Mouse (Mus musculus) C2C12 (cell line): ENCODE results near the gene Lmx1b. TPM values are rescaled to one million over a fixed set of nuclear protein-coding genes. Genes with fewer than 3 reads are reported as not detected.

ENCODE experiments used
- H3K27me3 ChIP-seq: one replicate; pipeline ENCODE4 v1.6.1; 2011; ENCODE audit not compliant: control insufficient read depth, insufficient read depth, insufficient read length
- H3K36me3 ChIP-seq: one replicate; pipeline ENCODE4 v1.6.1; 2011; ENCODE audit not compliant: control insufficient read depth, insufficient read depth
- H3K4me3 ChIP-seq: one replicate; pipeline ENCODE4 v1.5.1; 2011; ENCODE audit warnings: mild to moderate bottlenecking, control low read depth; ENCODE audit not compliant: poor library complexity, insufficient read depth, severe bottlenecking
- H3K79me2 ChIP-seq: one replicate; pipeline ENCODE4 v1.6.1; 2011; ENCODE audit not compliant: control insufficient read depth, insufficient read depth
- H3K79me3 ChIP-seq: one replicate; pipeline ENCODE4 v1.6.1; 2011; ENCODE audit warnings: low read depth, control low read depth
- H3ac ChIP-seq: one replicate; pipeline ENCODE3; 2011; ENCODE audit warnings: low read depth; ENCODE audit not compliant: control insufficient read depth, insufficient read length
- CEBPB ChIP-seq: IDR thresholded peaks from one replicate; pipeline ENCODE4 v1.6.1; 2011; ENCODE audit warnings: low read depth, mild to moderate bottlenecking, control low read depth, moderate library complexity
- CTCF ChIP-seq: IDR thresholded peaks from one replicate; pipeline ENCODE4 v1.5.1; 2011; ENCODE audit not compliant: control insufficient read depth, insufficient read depth, insufficient read length
- FOSL1 ChIP-seq: IDR thresholded peaks from one replicate; pipeline ENCODE4 v1.8.0; 2011; ENCODE audit warnings: mild to moderate bottlenecking, low read length; ENCODE audit not compliant: poor library complexity, insufficient read depth, severe bottlenecking
- MAX ChIP-seq: IDR thresholded peaks from one replicate; pipeline ENCODE4 v1.6.1; 2011; ENCODE audit warnings: mild to moderate bottlenecking, control low read depth
- MYOD1 ChIP-seq: IDR thresholded peaks from one replicate; pipeline ENCODE4 v1.6.1; 2011; ENCODE audit warnings: low read depth; ENCODE audit not compliant: control insufficient read depth, insufficient read length
- MYOG ChIP-seq: IDR thresholded peaks from one replicate; pipeline ENCODE4 v1.6.1; 2011; ENCODE audit not compliant: control insufficient read depth, insufficient read length; ENCODE audit errors: extremely low read depth
- USF1 ChIP-seq: IDR thresholded peaks from one replicate; pipeline ENCODE4 v1.6.1; 2011; ENCODE audit warnings: low read depth, mild to moderate bottlenecking, control low read depth, moderate library complexity
- polyA plus RNA-seq: library from polyadenylated mRNA; unstranded; fragments of >200 nt; fragmentation: generic; extraction: Trizol; gene quantifications from one replicate; pipeline ENCODE4 v1.2.1, GENCODE M21; 2012; ENCODE audit warnings: missing spikeins

The Lmx1b gene
- polyA plus RNA-seq, 1 experiment, result not detected

DNA sequence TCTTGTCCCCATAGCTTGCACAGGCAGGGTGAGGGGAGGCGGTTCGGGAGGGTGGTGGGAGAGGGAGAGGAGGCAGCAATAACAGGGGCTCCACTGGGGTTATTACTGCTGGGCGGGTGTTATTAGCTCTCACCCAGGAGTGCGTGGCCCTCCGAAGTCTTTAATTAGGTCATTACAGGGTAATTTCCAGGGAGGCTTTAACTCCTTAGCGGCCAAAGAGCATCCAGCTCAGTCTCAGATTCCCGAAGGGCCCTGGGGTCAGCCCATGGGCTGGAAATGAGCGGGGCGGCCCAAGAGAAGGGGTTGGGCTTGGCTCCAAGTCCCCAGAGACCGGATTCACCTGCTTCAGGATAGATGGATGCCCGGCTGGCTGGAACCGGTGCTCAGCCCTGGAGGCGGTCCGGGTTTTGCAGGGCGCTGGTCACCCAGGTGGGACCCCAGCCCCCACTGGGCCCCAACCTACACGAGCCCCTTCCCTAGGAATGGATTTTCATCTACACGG, 24.4 kb downstream of the Lmx1b start:
- Histone ChIP-seq H3K79me3 (no peaks in the 10 kb centered on the region), H3K27me3 (peaks cover 92% of the 10 kb centered on the region), H3ac (no peak overlapping the region), H3K4me3 (no peak overlapping the region), H3K79me2 (no peaks in the 10 kb centered on the region), H3K36me3 (no peaks in the 10 kb centered on the region)
- TF ChIP-seq MAX, result no peak
- TF ChIP-seq MYOD1, result no peak
- no peak for TF ChIP-seq MYOG
- TF ChIP-seq CEBPB, result no peak
- no peak for TF ChIP-seq FOSL1
- no peak for TF ChIP-seq CTCF
- TF ChIP-seq USF1, result no peak

DNA sequence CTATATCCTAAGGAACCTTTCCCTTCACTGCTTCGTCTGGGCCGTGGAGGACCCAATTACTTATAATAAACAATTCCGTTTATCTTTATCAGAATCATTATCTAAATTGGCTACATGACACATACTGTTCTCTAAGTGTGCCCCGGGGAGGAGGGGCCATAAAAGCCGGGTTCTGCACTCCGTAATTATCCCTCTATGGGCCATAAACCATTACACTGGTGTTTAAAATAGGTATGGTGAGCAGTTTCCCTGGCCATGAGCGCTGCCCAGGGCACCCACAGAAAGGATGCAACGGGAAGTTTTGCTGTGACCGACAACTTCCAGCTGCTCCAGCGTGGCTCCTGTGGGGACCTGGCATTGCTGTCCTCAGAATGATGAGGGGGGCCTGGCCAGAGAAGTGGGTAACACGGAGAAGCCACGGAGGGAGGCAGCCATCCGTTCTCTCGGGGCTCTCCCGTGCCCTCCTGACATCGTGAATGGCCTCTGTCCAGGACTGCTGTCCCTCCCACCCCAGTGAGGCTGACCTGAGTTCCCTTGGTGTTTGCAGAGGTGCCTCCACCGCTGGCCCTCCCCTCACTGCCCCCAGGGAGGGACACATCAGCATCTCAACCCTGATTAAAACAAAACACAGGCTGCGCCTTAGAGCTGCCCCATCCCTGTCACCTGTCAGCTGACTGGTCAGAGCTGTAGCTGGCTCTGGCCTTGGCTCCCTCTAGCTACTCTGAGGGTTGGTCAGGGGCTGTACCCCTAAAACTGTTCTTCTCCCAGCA, 34.6 kb downstream of the Lmx1b start:
- no peaks in the 10 kb centered on the region for H3K79me2 ChIP-seq
- H3ac ChIP-seq, result no peak overlapping the region
- peaks cover 89% of the 10 kb centered on the region for H3K27me3 ChIP-seq
- no peaks in the 10 kb centered on the region for H3K36me3 ChIP-seq
- TF ChIP-seq MAX (no peak), USF1 (no peak), FOSL1 (no peak), MYOD1 (no peak), MYOG (no peak), CTCF (no peak), CEBPB (no peak)
- no peak overlapping the region for H3K4me3 ChIP-seq
- no peaks in the 10 kb centered on the region for H3K79me3 ChIP-seq

DNA sequence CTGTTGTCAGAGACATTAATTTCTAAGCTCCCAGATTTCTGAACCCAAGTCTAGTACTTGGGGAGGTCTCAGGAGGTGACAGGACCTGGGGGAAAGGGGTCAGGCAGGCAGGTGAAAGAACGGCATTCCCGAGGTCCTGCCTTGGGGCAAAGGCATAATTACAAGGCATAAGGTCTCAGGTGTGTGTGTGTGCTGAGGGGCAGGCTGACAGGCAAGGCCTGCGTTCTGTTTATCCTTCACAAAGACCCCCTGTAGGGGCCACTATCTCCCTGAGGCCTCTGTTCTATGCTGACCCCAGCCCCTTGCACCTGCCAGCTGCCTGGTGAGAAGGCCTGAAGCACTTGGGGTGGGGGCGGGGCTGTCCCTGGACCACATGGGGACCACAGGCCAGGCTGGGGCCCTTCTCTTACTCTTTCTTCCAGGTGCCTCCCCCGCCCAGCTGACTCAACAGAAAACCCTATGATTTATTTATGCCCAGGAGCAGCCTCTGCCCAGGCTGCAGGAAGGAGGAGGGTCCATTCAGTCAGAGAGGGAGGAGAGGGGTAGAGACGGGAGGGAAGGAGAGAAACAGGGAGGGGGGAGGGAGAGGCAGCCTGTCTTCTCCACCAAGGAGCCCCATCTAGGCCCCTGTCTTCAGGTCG, 35.3 kb downstream of the Lmx1b start:
- no peaks in the 10 kb centered on the region for H3K79me3 ChIP-seq
- H3ac ChIP-seq, result no peak overlapping the region
- no peaks in the 10 kb centered on the region for H3K36me3 ChIP-seq
- H3K4me3 ChIP-seq, result no peak overlapping the region
- TF ChIP-seq FOSL1 (no peak), MYOD1 (no peak), MYOG (no peak), CEBPB (no peak), CTCF (no peak), USF1 (no peak), MAX (no peak)
- no peaks in the 10 kb centered on the region for H3K79me2 ChIP-seq
- peaks cover 82% of the 10 kb centered on the region for H3K27me3 ChIP-seq

DNA sequence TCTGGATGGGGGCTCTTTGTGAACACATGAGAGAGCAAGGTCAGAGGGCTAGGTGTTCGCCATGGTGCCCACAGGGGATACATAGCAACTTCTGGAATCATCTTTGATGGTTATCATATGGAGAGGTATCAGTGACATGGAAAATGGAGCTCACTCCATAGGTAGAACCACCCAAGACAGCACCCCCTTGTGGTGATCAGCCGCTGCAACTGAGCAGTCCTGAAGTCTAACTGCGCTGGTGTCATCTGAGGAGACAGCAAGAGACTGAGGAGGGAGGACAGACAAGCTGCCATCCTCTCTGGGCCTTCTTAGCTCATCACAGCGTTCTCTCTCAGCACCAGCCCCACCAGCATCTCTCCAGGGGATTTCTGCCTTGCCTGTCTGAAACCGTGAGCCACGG, 39.8 kb downstream of the Lmx1b start:
- Histone ChIP-seq H3K4me3 (no peak overlapping the region), H3K79me2 (no peaks in the 10 kb centered on the region), H3K36me3 (no peaks in the 10 kb centered on the region), H3K27me3 (peaks cover 71% of the 10 kb centered on the region), H3K79me3 (no peaks in the 10 kb centered on the region), H3ac (no peak overlapping the region)
- TF ChIP-seq USF1, result no peak
- peak; percentile 4 for TF ChIP-seq CTCF
- no peak for TF ChIP-seq CEBPB
- TF ChIP-seq MYOD1, result no peak

DNA sequence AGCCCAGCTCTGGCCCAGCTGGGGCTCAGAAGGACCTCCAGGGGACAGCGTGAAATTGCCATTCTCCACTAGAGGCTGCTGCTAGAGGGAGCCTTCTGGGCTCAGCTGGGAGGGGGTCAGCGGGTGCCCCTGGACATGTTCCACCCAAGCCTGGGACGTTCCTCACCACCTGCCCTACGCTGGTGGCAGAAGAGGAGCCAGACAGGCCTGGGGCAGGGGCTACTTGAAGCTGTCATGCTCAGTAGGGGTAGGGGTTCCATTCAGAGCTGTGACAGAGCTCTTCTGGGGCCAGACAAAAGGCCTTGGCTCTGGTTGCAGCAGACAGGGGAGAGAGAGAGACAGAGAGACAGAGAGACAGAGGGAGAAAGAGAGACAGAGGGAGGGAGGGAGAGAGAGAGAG, 42.9 kb downstream of the Lmx1b start:
- Histone ChIP-seq H3K79me2 (no peaks in the 10 kb centered on the region), H3K27me3 (peaks cover 46% of the 10 kb centered on the region), H3K79me3 (no peaks in the 10 kb centered on the region), H3ac (no peak overlapping the region), H3K36me3 (no peaks in the 10 kb centered on the region), H3K4me3 (no peak overlapping the region)
- TF ChIP-seq CTCF (no peak), USF1 (no peak), CEBPB (no peak), MYOD1 (no peak), FOSL1 (no peak), MYOG (no peak), MAX (no peak)
